Mouse (Mus musculus) ovary, adult 10 weeks (tissue): ENCODE results near the gene Lypd9. TPM values are rescaled to one million over a fixed set of nuclear protein-coding genes. Genes with fewer than 3 reads are reported as not detected.

Experiments
- polyA plus RNA-seq: library from polyadenylated mRNA; stranded (reverse); fragments of 350-450 nt; fragmentation: Illumina TruSeq; extraction: RNeasy Lipid Tissue Mini Kit (QIAGEN cat#74804); gene quantifications from one replicate; pipeline ENCODE4 v1.2.3, GENCODE M21; 2014

Lypd9 gene
- not detected for polyA plus RNA-seq

DNA sequence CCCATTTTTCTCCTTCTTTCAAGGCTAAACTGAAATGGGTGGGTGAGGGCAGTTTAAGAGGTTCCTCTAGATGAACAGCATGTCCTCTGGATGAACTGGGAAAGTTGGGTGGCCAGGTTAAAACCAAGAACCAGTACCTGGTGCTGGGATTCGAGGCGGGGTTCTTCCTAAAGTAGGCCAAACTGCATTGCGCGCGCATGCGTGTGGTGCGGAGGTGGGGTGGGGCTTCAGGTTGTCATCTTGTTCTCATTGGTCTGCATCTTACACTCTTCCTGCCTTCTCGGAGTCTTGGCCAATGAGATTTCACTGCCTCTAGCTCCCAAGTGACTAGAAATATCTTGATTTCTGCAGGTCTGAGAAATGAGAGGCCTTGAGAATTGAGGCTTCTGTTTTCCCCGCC, at the start of gene Lypd9:
Gene Lypd9, minus strand, starts transcription at position 165 of the 400 bp plus-strand sequence.

DNA sequence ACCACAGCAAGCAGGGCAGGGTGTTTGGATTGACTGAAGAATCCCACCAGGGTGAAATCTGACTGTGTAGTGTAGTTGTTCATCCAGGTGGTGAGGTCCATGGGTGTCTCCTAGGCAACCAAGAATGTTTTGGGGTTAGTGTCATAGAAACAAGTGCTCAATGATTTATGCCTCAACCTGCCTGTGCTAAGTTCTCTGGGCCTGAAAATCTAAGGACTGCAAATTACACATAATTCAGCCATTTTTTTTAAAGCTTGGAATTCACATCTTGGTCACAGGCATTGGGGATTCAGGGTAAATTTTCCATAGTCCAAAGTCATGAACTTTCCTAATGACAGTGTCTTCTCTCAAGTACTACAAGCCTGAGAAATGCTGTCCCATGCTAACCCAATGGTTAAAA, 49.7 kb upstream of the Lypd9 start, which contains the start of gene Olfr331:
Gene Olfr331, minus strand, starts transcription at position 101 of the 400 bp plus-strand sequence.

DNA sequence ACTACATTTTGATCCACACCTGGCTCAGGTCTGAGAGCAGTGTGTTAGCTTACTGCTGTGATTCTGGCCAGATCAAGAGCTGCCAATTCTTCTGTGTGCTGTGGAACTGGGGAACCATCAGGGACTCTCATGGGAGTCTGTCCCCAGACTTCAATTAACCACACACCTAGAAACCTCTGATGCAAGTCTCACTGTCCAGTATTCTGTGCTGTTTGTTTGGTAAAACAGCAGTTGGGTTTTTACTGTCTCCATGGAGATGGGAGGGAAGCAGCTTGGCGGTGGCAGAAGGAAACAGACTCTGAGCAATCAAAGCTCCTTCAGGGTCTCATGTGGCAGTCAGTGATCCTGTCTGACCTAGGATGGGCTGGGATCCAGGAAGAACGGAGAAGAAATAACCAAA, 39.7 kb upstream of the Lypd9 start, which contains the start of gene Olfr332:
Gene Olfr332, minus strand, starts transcription at position 101 of the 400 bp plus-strand sequence.

GRCm38 (mm10) chr11:58462170-58462569, 9.4 kb upstream of the Lypd9 start, which contains the start of gene Olfr30:
Gene Olfr30 (minus strand): TSS chr11:58462270.

DNA sequence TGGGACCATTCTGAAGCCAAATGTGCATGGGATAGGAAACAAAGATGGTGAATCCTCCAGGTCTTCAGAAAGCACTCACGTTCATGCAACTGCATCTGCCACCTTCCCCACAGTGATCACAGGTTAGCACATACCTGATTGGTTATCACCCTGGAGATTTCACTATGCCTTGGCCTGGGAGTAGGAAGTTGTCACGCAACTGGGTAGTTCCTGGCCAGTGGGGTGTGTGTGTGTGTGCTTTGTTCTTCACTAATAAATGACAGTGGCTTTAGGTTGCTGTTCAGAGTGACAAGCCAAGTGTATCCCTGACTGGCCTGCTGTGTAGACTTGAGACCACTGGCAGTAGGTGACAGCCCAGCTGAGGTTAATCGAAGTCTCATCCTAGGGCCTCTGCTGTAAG, 20.5 kb downstream of the Lypd9 start, which contains the start of gene Gm12253:
Gene Gm12253, plus strand, starts transcription at position 301 of the 400 bp plus-strand sequence.

GRCm38 (mm10) chr11:58420815-58421214, 31.9 kb downstream of the Lypd9 start, which contains the start of gene 1810065E05Rik:
Gene 1810065E05Rik (plus strand): TSS chr11:58421111.

Other genes with a start within 250 kb of the Lypd9 start
- not detected for gene 4930438A08Rik, start 178.1 kb downstream of the Lypd9 start, polyA plus RNA-seq
- gene Zfp692, start 145.9 kb downstream of the Lypd9 start, polyA plus RNA-seq: 0.48 TPM
- 52.3 TPM for gene Zfp672, start 122.6 kb downstream of the Lypd9 start, polyA plus RNA-seq
- 0.80 TPM for gene Sh3bp5l, start 122.2 kb downstream of the Lypd9 start, polyA plus RNA-seq
- gene Lypd8, start 73.9 kb downstream of the Lypd9 start, polyA plus RNA-seq: not detected
- gene 1810065E05Rik, start 31.8 kb downstream of the Lypd9 start, polyA plus RNA-seq: not detected
- gene Gm12253, start 20.4 kb downstream of the Lypd9 start, polyA plus RNA-seq: not detected
- not detected for gene Olfr30, start 9.3 kb upstream of the Lypd9 start, polyA plus RNA-seq
- gene Olfr332, start 39.6 kb upstream of the Lypd9 start, polyA plus RNA-seq: not detected
- gene Olfr331, start 49.6 kb upstream of the Lypd9 start, polyA plus RNA-seq: not detected
- 4.5 TPM for gene Olfr330, start 81.9 kb upstream of the Lypd9 start, polyA plus RNA-seq
- 5.1 TPM for gene Olfr329-ps, start 93.5 kb upstream of the Lypd9 start, polyA plus RNA-seq
- gene Olfr328, start 102.7 kb upstream of the Lypd9 start, polyA plus RNA-seq: 0.20 TPM
- gene Olfr224, start 117.6 kb upstream of the Lypd9 start, polyA plus RNA-seq: not detected
- not detected for gene Olfr325, start 124.8 kb upstream of the Lypd9 start, polyA plus RNA-seq
- not detected for gene Olfr324, start 142.2 kb upstream of the Lypd9 start, polyA plus RNA-seq
- gene 2210407C18Rik, start 163.2 kb upstream of the Lypd9 start, polyA plus RNA-seq: 0.80 TPM
- not detected for gene Olfr323, start 177.6 kb upstream of the Lypd9 start, polyA plus RNA-seq
- not detected for gene Trim58, start 187.5 kb upstream of the Lypd9 start, polyA plus RNA-seq
- gene Olfr322, start 205.9 kb upstream of the Lypd9 start, polyA plus RNA-seq: not detected
- gene Olfr320, start 228.2 kb upstream of the Lypd9 start, polyA plus RNA-seq: not detected
- gene Olfr319, start 246.2 kb upstream of the Lypd9 start, polyA plus RNA-seq: not detected